Mouse (Mus musculus): ENCODE data around the gene Il2rb.

Il2rb gene

DNA sequence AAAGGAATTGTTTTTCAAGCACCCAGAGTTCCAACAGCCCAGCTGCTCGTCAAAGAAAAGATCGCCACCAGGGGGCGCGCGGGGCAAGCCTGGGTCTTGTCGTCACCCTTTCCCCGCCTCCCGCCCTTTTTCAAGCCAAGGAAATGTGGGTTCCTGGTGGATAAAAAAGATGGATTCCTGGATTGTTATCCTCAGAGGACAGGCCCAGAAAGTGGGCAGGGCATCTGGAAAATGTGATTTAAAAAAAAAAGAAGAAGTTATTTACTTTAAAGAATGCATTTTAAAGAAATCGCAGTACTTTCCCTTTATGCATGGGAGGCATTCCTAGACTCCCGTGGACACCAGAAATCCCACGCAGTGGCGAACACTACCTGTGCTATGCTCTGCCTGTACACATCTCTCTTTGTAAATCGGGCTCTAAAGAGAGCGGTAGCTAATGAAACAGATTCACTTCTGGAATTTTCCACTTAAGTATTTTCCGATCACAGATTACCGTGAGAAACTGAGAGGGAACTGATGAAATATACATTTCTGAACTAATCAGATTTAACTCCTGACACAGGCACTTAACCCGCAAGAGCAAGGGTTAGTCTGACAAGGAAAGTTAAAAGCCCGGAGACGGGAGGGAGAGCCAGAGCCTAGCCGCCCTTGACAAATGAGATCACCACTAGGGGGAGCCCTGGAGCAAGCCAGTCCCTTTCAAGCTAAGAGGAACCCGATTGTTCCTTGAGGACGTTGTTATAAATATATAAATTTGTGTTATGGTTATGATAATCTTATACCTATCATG is 47.1 kb downstream of the Il2rb start:
- DNase-seq (ENCODE audit: low read depth, low spot score): peak; percentile 84

GRCm38 (mm10) chr15:78447121-78447520 is 48.0 kb downstream of the Il2rb start:
- no peak for DNase-seq (ENCODE audit: low read depth, low spot score)

GRCm38 (mm10) chr15:78443857-78444256 is 51.2 kb downstream of the Il2rb start:
- DNase-seq (ENCODE audit: low read depth, low spot score): no peak

- no peak for DNase-seq (ENCODE audit: low read depth, low spot score)
Observed at GRCm38 (mm10) chr15:78442231-78442630, 52.8 kb downstream of the Il2rb start.

DNA sequence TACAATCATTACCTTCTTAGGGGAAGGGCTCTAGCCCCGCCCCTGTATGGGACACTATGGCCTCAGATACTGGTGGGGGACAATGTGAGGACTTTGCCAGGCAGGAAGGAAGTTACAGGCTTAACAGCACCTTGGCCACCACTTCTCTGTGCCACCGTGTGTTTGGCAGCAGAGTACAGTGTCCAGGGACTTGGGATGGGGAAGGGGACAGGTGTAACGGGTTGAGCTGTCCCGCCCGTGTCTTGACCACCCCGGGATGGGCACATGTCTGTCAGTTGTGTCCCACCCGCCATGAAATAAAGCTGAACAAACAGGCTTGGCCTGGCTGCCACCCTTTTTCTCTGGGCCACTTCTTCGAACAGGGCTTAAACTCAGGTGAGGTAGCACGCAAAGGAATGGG is 56.1 kb downstream of the Il2rb start:
- DNase-seq (ENCODE audit: low read depth, low spot score): no peak

GRCm38 (mm10) chr15:78438505-78438904 is 56.6 kb downstream of the Il2rb start:
- no peak for DNase-seq (ENCODE audit: low read depth, low spot score)

DNA sequence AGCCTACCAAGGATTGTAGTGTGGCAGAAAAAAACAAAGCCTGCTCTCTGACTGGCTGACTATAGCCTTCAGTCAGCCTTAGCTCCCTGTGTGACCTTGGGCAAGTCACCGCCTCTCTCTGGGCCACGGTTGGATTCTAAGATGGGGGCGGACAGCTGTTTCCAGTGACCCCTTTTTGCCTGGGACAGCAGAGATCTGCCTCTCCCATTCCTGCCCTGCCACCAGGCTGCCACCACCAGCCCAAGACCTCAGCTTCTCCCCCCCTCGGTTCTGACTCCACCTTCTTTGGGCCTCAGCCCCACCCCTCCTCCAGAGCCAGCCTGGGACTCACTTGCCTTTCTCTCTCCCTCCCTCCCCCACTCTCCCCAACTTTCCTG is 57.1 kb downstream of the Il2rb start:
- no peak for DNase-seq (ENCODE audit: low read depth, low spot score)

- DNase-seq (ENCODE audit: low read depth, low spot score): peak; percentile 42
Observed at GRCm38 (mm10) chr15:78437237-78438017, 57.6 kb downstream of the Il2rb start.

DNA sequence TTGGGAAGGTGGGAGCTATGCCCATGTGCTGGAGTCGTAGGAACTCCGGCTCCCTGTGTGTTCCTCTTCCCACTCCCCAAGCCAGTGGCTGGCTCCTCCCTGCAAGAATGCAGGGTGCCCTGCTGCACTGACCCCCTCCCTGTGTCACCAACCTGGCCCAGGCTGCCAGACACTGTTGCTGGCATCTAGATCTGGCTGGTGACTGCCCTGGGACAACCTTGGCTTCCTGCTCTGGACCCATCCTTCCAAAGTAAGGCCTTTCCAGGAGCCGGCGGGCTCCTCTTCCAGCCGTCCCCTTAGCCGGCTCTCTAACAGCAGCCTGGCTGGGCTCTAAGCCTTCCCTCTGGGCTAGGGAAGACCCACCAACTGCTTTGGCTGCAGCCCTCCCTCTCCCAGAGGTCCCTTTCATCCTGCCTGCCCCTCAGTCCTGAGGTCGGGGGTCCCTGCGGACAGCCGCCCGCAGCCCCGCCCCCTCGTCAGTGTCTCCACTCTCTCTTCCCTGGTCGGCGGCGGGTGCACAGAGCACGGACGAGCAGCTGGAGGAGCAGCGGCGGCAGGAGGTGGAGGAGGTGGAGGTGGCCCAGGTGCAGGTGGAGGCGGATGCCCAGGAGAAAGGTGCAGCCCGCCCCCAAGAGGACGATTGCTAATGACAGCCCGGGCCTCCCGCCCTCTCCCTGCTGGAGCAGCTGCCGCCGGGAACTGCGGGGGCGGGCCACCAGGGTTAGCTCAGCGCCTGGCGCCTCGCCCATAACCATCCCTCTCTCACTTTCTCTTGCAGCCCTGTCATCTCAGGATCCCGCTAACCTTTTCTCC is 58.5 kb downstream of the Il2rb start:
- peak; percentile 61 for DNase-seq (ENCODE audit: low read depth, low spot score)

- no peak for DNase-seq (ENCODE audit: low read depth, low spot score)
Observed at GRCm38 (mm10) chr15:78435681-78436080, 59.4 kb downstream of the Il2rb start.

DNA sequence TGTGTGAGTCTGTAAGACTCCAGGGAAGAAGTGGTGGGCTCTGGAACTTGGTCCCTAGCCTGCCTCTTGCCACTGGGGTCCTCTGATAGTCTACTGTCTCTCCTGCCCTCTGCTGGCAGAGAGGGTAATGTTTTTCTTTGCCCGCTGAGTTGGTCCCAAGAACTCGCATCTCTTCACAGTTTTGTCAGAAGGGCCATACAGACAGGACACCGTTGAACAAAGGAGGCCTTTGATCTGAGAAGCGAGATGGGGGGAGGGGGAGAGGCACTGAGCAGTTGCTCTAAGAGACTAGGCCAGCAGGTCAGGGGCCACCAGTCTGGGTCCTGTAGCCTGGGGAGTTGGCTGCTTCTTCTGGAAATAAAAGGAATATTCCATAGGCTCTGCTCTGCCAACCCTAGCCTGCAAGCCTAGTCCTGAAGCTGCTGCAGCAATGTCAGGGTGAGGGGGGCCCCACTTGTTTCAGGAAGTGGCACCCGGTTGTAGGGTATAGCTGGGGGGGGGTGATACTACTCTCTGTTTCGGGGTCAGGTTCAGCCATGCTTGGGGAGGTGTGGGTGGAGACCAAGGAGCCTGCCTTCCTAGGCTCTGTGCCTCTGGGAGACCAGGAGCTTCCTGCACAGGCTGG is 60.1 kb downstream of the Il2rb start:
- DNase-seq (ENCODE audit: low read depth, low spot score): peak; percentile 61

GRCm38 (mm10) chr15:78431541-78432121 is 63.4 kb downstream of the Il2rb start:
- no peak for DNase-seq (ENCODE audit: low read depth, low spot score)

GRCm38 (mm10) chr15:78430874-78431273 is 64.2 kb downstream of the Il2rb start:
- no peak for DNase-seq (ENCODE audit: low read depth, low spot score)

DNA sequence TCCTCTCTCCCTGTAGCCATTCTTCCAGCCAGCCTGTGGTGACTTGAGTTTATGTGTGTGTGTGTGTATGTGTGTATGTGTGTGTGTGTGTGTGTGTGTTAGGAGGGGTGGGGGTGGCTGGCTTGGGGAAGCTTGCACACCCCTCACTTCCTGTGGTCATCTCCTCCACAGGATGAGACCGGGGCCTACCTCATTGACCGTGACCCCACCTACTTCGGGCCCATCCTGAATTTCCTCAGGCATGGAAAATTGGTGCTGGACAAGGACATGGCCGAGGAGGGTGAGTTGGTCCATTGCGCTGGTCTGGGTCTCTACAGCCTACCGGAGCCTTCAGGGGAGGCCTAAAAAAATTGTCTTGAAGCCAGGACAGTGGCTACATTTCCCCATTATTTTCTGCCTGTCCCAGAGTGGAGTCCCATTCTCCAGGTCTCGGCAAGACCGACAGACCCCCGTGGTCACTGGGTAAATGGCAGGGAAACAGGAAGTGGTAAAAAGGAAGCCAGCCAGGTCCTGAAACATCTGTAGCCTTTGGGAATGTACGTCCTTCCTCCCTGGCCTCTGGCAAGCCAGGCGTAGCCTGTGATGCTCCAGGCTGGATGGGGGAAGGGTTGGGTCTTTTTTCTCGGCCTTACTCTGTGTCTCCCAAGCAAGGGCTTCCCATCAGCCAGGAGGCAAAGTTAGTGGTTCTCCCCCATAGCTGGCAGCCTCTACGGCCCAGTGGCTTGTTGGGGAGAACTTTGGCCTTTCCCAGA is 65.0 kb downstream of the Il2rb start:
- DNase-seq (ENCODE audit: low read depth, low spot score): no peak

Measured in ES-CJ7 (cell line).